Mouse (Mus musculus): ENCODE data around the gene Cpvl. TPM values are rescaled to one million over a fixed set of nuclear protein-coding genes. Genes with fewer than 3 reads are reported as not detected.

Cpvl gene
- polyA plus RNA-seq, 1 experiment from 2014 or later: 0.10 TPM

- no peak overlapping the region for H3K4me2 ChIP-seq (ENCODE audit: low read depth, low read length)
- H3K4me3 ChIP-seq (ENCODE audit: low read length): no peak overlapping the region
- no peaks in the 10 kb centered on the region for H3K27me3 ChIP-seq (ENCODE audit: control insufficient read depth, insufficient read depth, low read depth, low read length)
- no peak overlapping the region for H3K27ac ChIP-seq (ENCODE audit: low read length)
- no peaks in the 10 kb centered on the region for H3K36me3 ChIP-seq (ENCODE audit: control insufficient read depth, insufficient read depth, low read length)
- 63% methylated on average over 8 of the region's 8 CpGs for WGBS
- H3K9ac ChIP-seq (ENCODE audit: low read length): no peak overlapping the region
- ATAC-seq (ENCODE audit: low read depth): no peak
- H3K4me1 ChIP-seq (replicated peaks; ENCODE audit: control insufficient read depth, insufficient read depth, low read length): 0 out of 2 replicates have a peak, but pooled peaks cover under 1% of the 10 kb centered on the region
- H3K9me3 ChIP-seq (ENCODE audit: control insufficient read depth, low read length): no peaks in the 10 kb centered on the region
Observed at GRCm38 (mm10) chr6:53931605-53932004, 46.9 kb downstream of the Cpvl start.

GRCm38 (mm10) chr6:53929858-53930257, 48.6 kb downstream of the Cpvl start:
- no peak overlapping the region for H3K27ac ChIP-seq (ENCODE audit: low read length)
- H3K9ac ChIP-seq (ENCODE audit: low read length): no peak overlapping the region
- no peak overlapping the region for H3K4me3 ChIP-seq (ENCODE audit: low read length)
- H3K4me2 ChIP-seq (ENCODE audit: low read depth, low read length): no peak overlapping the region
- H3K4me1 ChIP-seq (replicated peaks; ENCODE audit: control insufficient read depth, insufficient read depth, low read length): no peaks in the 10 kb centered on the region
- H3K27me3 ChIP-seq (ENCODE audit: control insufficient read depth, insufficient read depth, low read depth, low read length): no peaks in the 10 kb centered on the region
- ATAC-seq (ENCODE audit: low read depth): no peak
- H3K9me3 ChIP-seq (ENCODE audit: control insufficient read depth, low read length): no peaks in the 10 kb centered on the region
- WGBS: 61% methylated on average over 4 of the region's 4 CpGs
- H3K36me3 ChIP-seq (ENCODE audit: control insufficient read depth, insufficient read depth, low read length): no peaks in the 10 kb centered on the region

- no peaks in the 10 kb centered on the region for H3K27me3 ChIP-seq (ENCODE audit: control insufficient read depth, insufficient read depth, low read depth, low read length)
- H3K4me2 ChIP-seq (ENCODE audit: low read depth, low read length): no peak overlapping the region
- H3K4me3 ChIP-seq (ENCODE audit: low read length): no peak overlapping the region
- H3K9ac ChIP-seq (ENCODE audit: low read length): no peak overlapping the region
- peak; percentile 85 for ATAC-seq (ENCODE audit: low read depth)
- no peaks in the 10 kb centered on the region for H3K4me1 ChIP-seq (replicated peaks; ENCODE audit: control insufficient read depth, insufficient read depth, low read length)
- H3K36me3 ChIP-seq (ENCODE audit: control insufficient read depth, insufficient read depth, low read length): no peaks in the 10 kb centered on the region
- H3K27ac ChIP-seq (ENCODE audit: low read length): no peak overlapping the region
- WGBS: 68% methylated on average over 2 of the region's 2 CpGs
- H3K9me3 ChIP-seq (ENCODE audit: control insufficient read depth, low read length): no peaks in the 10 kb centered on the region
Observed at GRCm38 (mm10) chr6:53926197-53926596, 52.3 kb downstream of the Cpvl start.

- H3K36me3 ChIP-seq (ENCODE audit: control insufficient read depth, insufficient read depth, low read length): no peaks in the 10 kb centered on the region
- WGBS: 59% methylated on average over 8 of the region's 8 CpGs
- no peaks in the 10 kb centered on the region for H3K4me1 ChIP-seq (replicated peaks; ENCODE audit: control insufficient read depth, insufficient read depth, low read length)
- no peaks in the 10 kb centered on the region for H3K9me3 ChIP-seq (ENCODE audit: control insufficient read depth, low read length)
- no peak overlapping the region for H3K4me3 ChIP-seq (ENCODE audit: low read length)
- H3K9ac ChIP-seq (ENCODE audit: low read length): no peak overlapping the region
- H3K27me3 ChIP-seq (ENCODE audit: control insufficient read depth, insufficient read depth, low read depth, low read length): no peaks in the 10 kb centered on the region
- no peak overlapping the region for H3K27ac ChIP-seq (ENCODE audit: low read length)
- no peak for ATAC-seq (ENCODE audit: low read depth)
- no peak overlapping the region for H3K4me2 ChIP-seq (ENCODE audit: low read depth, low read length)
Observed at GRCm38 (mm10) chr6:53925192-53925591, 53.3 kb downstream of the Cpvl start.

- Histone ChIP-seq H3K9ac (ENCODE audit: low read length) (no peak overlapping the region), H3K36me3 (ENCODE audit: control insufficient read depth, insufficient read depth, low read length) (no peaks in the 10 kb centered on the region), H3K4me3 (ENCODE audit: low read length) (no peak overlapping the region), H3K4me2 (ENCODE audit: low read depth, low read length) (no peak overlapping the region), H3K9me3 (ENCODE audit: control insufficient read depth, low read length) (no peaks in the 10 kb centered on the region), H3K4me1 (replicated peaks; ENCODE audit: control insufficient read depth, insufficient read depth, low read length) (no peaks in the 10 kb centered on the region), H3K27ac (ENCODE audit: low read length) (no peak overlapping the region), H3K27me3 (ENCODE audit: control insufficient read depth, insufficient read depth, low read depth, low read length) (no peaks in the 10 kb centered on the region)
- WGBS: 74% methylated on average over 7 of the region's 7 CpGs
- ATAC-seq (ENCODE audit: low read depth): no peak
Observed at GRCm38 (mm10) chr6:53920041-53920440, 58.4 kb downstream of the Cpvl start.

GRCm38 (mm10) chr6:53917026-53917558, 61.4 kb downstream of the Cpvl start:
- Histone ChIP-seq H3K27me3 (ENCODE audit: control insufficient read depth, insufficient read depth, low read depth, low read length) (no peaks in the 10 kb centered on the region), H3K4me3 (ENCODE audit: low read length) (no peak overlapping the region), H3K9ac (ENCODE audit: low read length) (no peak overlapping the region), H3K4me2 (ENCODE audit: low read depth, low read length) (no peak overlapping the region), H3K4me1 (replicated peaks; ENCODE audit: control insufficient read depth, insufficient read depth, low read length) (peaks cover 4% of the 10 kb centered on the region; the same call in 1 of the 2 replicates), H3K27ac (ENCODE audit: low read length) (no peak overlapping the region), H3K36me3 (ENCODE audit: control insufficient read depth, insufficient read depth, low read length) (no peaks in the 10 kb centered on the region), H3K9me3 (ENCODE audit: control insufficient read depth, low read length) (no peaks in the 10 kb centered on the region)
- 85% methylated on average over 6 of the region's 6 CpGs for WGBS
- no peak for ATAC-seq (ENCODE audit: low read depth)

GRCm38 (mm10) chr6:53915347-53915746, 63.1 kb downstream of the Cpvl start:
- no peaks in the 10 kb centered on the region for H3K36me3 ChIP-seq (ENCODE audit: control insufficient read depth, insufficient read depth, low read length)
- 72% methylated on average over 3 of the region's 3 CpGs for whole genome bisulfite sequencing
- H3K9ac ChIP-seq (ENCODE audit: low read length): no peak overlapping the region
- no peaks in the 10 kb centered on the region for H3K27me3 ChIP-seq (ENCODE audit: control insufficient read depth, insufficient read depth, low read depth, low read length)
- no peak for ATAC-seq (ENCODE audit: low read depth)
- no peaks in the 10 kb centered on the region for H3K9me3 ChIP-seq (ENCODE audit: control insufficient read depth, low read length)
- no peak overlapping the region for H3K4me3 ChIP-seq (ENCODE audit: low read length)
- peaks cover 4% of the 10 kb centered on the region; the same call in 1 of the 2 replicates for H3K4me1 ChIP-seq (replicated peaks; ENCODE audit: control insufficient read depth, insufficient read depth, low read length)
- no peak overlapping the region for H3K4me2 ChIP-seq (ENCODE audit: low read depth, low read length)
- no peak overlapping the region for H3K27ac ChIP-seq (ENCODE audit: low read length)

- no peak overlapping the region for H3K27ac ChIP-seq (ENCODE audit: low read length)
- 54% methylated on average over 7 of the region's 7 CpGs for WGBS
Observed at GRCm38 (mm10) chr6:53913151-53913550, 65.3 kb downstream of the Cpvl start.

GRCm38 (mm10) chr6:53912112-53912782, 66.2 kb downstream of the Cpvl start:
- Histone ChIP-seq H3K4me3 (ENCODE audit: low read length) (no peak overlapping the region), H3K27me3 (ENCODE audit: control insufficient read depth, insufficient read depth, low read depth, low read length) (no peaks in the 10 kb centered on the region), H3K9me3 (ENCODE audit: control insufficient read depth, low read length) (no peaks in the 10 kb centered on the region), H3K36me3 (ENCODE audit: control insufficient read depth, insufficient read depth, low read length) (no peaks in the 10 kb centered on the region), H3K9ac (ENCODE audit: low read length) (no peak overlapping the region), H3K4me2 (ENCODE audit: low read depth, low read length) (no peak overlapping the region), H3K4me1 (replicated peaks; ENCODE audit: control insufficient read depth, insufficient read depth, low read length) (peaks cover 21% of the 10 kb centered on the region), H3K27ac (ENCODE audit: low read length) (no peak overlapping the region)
- ATAC-seq (ENCODE audit: low read depth): no peak
- WGBS: 26% methylated on average over 6 of the region's 6 CpGs

More at GRCm38 (mm10) chr6:53913151-53913550, 65.3 kb downstream of the Cpvl start:
- Histone ChIP-seq H3K9me3 (ENCODE audit: control insufficient read depth, low read length) (no peaks in the 10 kb centered on the region), H3K4me1 (replicated peaks; ENCODE audit: control insufficient read depth, insufficient read depth, low read length) (peaks cover 15% of the 10 kb centered on the region), H3K4me3 (ENCODE audit: low read length) (no peak overlapping the region), H3K9ac (ENCODE audit: low read length) (no peak overlapping the region), H3K36me3 (ENCODE audit: control insufficient read depth, insufficient read depth, low read length) (no peaks in the 10 kb centered on the region), H3K4me2 (ENCODE audit: low read depth, low read length) (no peak overlapping the region), H3K27me3 (ENCODE audit: control insufficient read depth, insufficient read depth, low read depth, low read length) (no peaks in the 10 kb centered on the region)
- ATAC-seq (ENCODE audit: low read depth): no peak
